Mouse (Mus musculus): Measurements from ENCODE around the gene Syt16.

DNA sequence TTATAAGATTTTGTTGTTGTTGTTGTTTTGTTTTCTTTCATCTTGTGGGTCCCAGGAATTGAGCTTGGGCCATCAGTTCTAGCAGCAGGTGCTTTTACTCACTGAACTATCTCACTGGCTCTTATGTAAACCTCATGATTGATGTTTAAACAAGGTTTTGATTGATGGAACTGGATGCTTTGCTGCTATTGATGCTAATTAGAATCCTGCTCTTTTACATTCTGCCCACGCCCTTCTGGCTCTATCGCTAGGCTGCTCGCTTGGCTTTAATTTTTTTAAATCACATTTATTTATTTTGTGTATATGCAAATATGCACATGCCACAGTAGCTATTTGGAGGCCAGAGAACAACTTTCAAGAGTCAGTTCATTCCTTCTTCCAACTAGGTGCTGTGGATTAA is 39.8 kb upstream of the Syt16 start:
- TF ChIP-seq CTCF (IDR thresholded peaks at IDR 0.05; ENCODE audit: control insufficient read depth, insufficient read depth, insufficient read length), result no peak
- no peak for TF ChIP-seq USF1 (IDR thresholded peaks at IDR 0.05; ENCODE audit: low read depth)
- TF ChIP-seq MAX (IDR thresholded peaks at IDR 0.05), result no peak
- TF ChIP-seq FOSL1 (IDR thresholded peaks at IDR 0.05; ENCODE audit: insufficient read depth, low read length, poor library complexity, severe bottlenecking), result no peak
- TF ChIP-seq MYOD1 (IDR thresholded peaks at IDR 0.05; ENCODE audit: control insufficient read depth, insufficient read length, low read depth), result no peak
